Mouse (Mus musculus): Measurements from ENCODE around the gene Dpy19l3. TPM values are rescaled to one million over a fixed set of nuclear protein-coding genes. Genes with fewer than 3 reads are reported as not detected.

The Dpy19l3 gene
- polyA plus RNA-seq, 1 experiment from 2014 or later, result 57.5 TPM

DNA sequence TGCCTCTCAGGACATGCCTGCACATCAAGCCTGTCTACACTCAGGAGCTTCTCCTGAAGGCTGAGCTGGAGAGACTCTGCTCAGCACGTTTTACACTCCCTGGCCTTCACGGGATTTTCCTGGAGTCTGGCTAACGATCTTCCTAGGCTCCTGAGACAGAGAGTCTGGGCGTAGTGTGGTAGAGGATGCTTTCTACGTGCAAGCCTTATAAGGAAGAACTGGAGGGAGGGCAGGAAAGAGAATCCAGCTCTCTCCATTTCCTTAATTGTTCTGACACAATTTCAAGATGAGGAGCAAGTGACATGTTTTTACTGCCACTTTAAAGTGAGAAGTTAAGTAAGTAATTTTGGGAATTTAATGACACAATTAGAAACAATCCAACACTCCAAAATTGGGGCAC, 12.4 kb downstream of the Dpy19l3 start:
- DNase-seq (ENCODE audit: low spot score) (no peak), ATAC-seq (ENCODE audit: low FRiP score) (no peak)
- Histone ChIP-seq H3K27ac (no peak overlapping the region), H3K4me1 (replicated peaks; ENCODE audit: control insufficient read depth, insufficient read depth, low read length) (no peaks in the 10 kb centered on the region), H3K36me3 (replicated peaks; ENCODE audit: control insufficient read depth, insufficient read depth) (peaks cover 47% of the 10 kb centered on the region), H3K9me3 (ENCODE audit: control insufficient read depth, low read length) (no peaks in the 10 kb centered on the region), H3K9ac (no peak overlapping the region), H3K4me3 (replicated peaks; ENCODE audit: low read length) (no peak overlapping the region), H3K4me2 (replicated peaks) (no peak overlapping the region), H3K27me3 (ENCODE audit: control insufficient read depth, insufficient read depth, low read length) (no peaks in the 10 kb centered on the region)
- 76% methylated on average over 5 of the region's 5 CpGs for WGBS

DNA sequence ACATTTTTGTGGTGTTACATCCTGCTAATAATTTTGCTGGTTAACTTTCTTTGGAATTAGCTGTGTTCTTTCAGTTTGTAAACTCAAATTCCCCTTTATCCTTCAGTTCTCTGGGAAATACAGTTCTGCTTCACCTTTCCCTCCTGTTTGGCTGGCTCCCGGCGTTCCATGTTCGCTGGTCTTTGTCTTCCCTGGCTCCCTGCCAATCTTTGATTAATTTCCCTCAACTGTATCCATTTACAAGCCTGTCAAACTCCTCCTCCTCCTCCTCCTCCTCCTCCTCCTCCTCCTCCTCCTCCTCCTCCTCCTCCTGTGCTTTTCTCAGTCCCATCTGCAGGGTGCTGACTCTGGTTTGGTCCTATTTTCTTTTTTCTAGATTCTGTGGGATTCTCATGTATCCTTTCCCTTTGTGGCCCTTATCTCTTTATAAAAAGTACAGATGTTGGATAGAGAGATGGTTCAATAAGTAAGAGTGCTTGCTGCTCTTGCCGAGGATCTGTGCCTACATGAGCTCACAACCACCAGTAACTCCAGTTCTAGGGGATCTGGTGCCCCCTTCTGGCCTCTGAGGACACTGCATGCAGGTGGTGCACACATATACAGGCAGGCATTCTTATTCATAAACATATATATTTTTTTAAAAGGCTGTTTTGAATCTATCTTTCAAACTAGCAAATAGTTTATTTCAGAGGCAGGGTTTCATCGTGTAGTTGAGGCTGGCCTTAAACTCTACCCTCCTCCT, 13.6 kb downstream of the Dpy19l3 start:
- no peak overlapping the region for H3K4me3 ChIP-seq (replicated peaks; ENCODE audit: low read length)
- 45% methylated on average over 5 of the region's 5 CpGs for WGBS
- DNase-seq (ENCODE audit: low spot score) (peak; percentile 63), ATAC-seq (ENCODE audit: low FRiP score) (no peak)
- H3K4me2 ChIP-seq (replicated peaks), result no peak overlapping the region
- no peaks in the 10 kb centered on the region for H3K4me1 ChIP-seq (replicated peaks; ENCODE audit: control insufficient read depth, insufficient read depth, low read length)
- peaks cover 35% of the 10 kb centered on the region for H3K36me3 ChIP-seq (replicated peaks; ENCODE audit: control insufficient read depth, insufficient read depth)
- H3K27ac ChIP-seq, result no peak overlapping the region
- no peaks in the 10 kb centered on the region for H3K9me3 ChIP-seq (ENCODE audit: control insufficient read depth, low read length)
- H3K9ac ChIP-seq, result no peak overlapping the region
- no peaks in the 10 kb centered on the region for H3K27me3 ChIP-seq (ENCODE audit: control insufficient read depth, insufficient read depth, low read length)

DNA sequence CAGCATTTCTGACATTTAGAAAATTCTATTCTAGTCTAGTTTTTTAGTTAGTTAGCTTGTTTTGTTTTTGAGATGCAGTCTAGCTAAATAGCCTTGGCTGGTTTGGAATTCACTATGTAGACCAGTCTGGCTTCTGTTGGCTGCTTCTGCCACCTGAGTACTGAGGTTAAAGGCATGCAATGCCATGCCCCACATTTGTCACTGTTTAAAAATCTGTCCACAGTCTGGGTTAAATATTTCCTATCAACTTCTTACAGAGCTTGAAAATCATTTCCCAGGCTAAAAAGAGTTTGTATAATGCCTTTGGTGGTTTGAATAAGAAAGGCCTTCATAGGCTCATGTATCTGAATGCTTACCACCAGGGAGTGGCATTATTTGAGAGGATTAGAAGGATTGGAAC, 15.4 kb downstream of the Dpy19l3 start:
- Histone ChIP-seq H3K27ac (no peak overlapping the region), H3K9me3 (ENCODE audit: control insufficient read depth, low read length) (no peaks in the 10 kb centered on the region), H3K4me3 (replicated peaks; ENCODE audit: low read length) (no peak overlapping the region), H3K36me3 (replicated peaks; ENCODE audit: control insufficient read depth, insufficient read depth) (peaks cover 29% of the 10 kb centered on the region), H3K27me3 (ENCODE audit: control insufficient read depth, insufficient read depth, low read length) (no peaks in the 10 kb centered on the region), H3K9ac (no peak overlapping the region), H3K4me2 (replicated peaks) (no peak overlapping the region), H3K4me1 (replicated peaks; ENCODE audit: control insufficient read depth, insufficient read depth, low read length) (peaks cover 6% of the 10 kb centered on the region; the same call in 1 of the 2 replicates)
- DNase-seq (ENCODE audit: low spot score) (no peak), ATAC-seq (ENCODE audit: low FRiP score) (no peak)

DNA sequence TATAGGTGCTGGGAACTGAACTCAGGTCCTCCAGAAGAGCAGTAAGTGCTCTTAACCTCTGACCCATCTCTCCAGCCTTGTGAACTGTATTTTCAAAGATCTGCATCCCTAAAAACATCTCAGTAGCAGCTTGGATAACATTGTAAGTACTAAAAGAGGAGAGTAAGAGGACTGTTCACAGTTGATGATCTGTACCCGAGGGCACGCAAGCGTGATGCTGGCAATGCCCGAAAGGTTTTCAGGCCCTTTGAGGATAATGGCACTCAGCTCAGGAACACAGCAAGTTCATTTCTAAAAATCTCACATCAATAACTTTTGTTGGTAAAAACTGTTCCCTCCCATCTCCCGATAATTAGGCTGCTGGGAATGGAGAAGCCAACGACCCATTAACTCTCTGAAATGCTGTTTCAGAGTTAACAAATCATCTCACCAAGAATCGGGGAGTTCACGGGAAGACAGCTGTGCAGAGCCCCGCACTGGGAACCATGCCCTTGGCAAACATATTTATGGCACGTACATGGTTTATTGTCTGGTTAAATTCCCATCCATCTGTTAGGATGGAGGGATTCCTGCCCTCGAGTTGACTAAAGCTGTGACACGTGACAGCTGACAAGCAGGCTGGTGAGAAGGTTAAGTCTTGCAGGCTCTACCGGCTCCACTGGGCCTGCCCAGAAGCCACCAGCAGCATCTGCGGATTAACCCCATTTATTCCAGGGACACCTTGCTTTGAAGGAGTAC, 20.8 kb downstream of the Dpy19l3 start:
- peak; percentile 53; the same call in 1 of the 2 replicates for ATAC-seq (ENCODE audit: low FRiP score)
- Histone ChIP-seq H3K9ac (no peak overlapping the region), H3K27ac (peak overlapping the region; percentile 79), H3K4me2 (replicated peaks) (no peak overlapping the region), H3K36me3 (replicated peaks; ENCODE audit: control insufficient read depth, insufficient read depth) (peaks cover 15% of the 10 kb centered on the region), H3K9me3 (ENCODE audit: control insufficient read depth, low read length) (no peaks in the 10 kb centered on the region), H3K4me1 (replicated peaks; ENCODE audit: control insufficient read depth, insufficient read depth, low read length) (peaks cover 13% of the 10 kb centered on the region; the same call in 1 of the 2 replicates), H3K4me3 (replicated peaks; ENCODE audit: low read length) (no peak overlapping the region), H3K27me3 (ENCODE audit: control insufficient read depth, insufficient read depth, low read length) (no peaks in the 10 kb centered on the region)
- peak; percentile 41 for DNase-seq (ENCODE audit: low spot score)
- 52% methylated on average over 14 of the region's 14 CpGs for WGBS

DNA sequence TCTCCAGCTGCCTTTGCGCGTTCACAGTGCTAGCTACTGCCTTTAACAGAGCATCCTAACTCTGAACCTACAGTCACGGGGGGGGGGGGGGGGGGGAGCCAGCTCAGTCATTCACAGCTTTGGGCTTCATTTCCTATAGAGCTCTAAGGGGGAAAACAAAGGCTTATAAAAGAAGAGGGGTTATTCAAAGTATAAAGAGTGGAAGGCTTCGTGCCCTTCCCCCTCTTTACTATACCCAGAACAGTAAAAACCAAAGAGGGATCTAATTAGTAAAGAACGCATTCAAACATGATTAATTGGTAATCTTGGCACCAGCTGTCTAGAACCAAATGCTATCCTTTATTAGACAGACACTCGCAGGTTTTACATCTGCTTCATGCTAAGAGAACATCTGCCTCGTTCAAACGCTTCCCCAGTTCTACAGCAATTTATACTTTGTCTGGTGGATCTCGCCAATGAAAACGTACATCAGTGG, 21.6 kb downstream of the Dpy19l3 start:
- WGBS, result 52% methylated on average over 10 of the region's 10 CpGs
- ATAC-seq (ENCODE audit: low FRiP score) (peak; percentile 51; the same call in 1 of the 2 replicates), DNase-seq (ENCODE audit: low spot score) (peak; percentile 48)
- H3K36me3 ChIP-seq (replicated peaks; ENCODE audit: control insufficient read depth, insufficient read depth), result peaks cover 21% of the 10 kb centered on the region
- H3K27me3 ChIP-seq (ENCODE audit: control insufficient read depth, insufficient read depth, low read length), result no peaks in the 10 kb centered on the region
- no peaks in the 10 kb centered on the region for H3K9me3 ChIP-seq (ENCODE audit: control insufficient read depth, low read length)
- H3K27ac ChIP-seq, result peak overlapping the region; percentile 79; the same call in 1 of the 2 replicates
- H3K4me3 ChIP-seq (replicated peaks; ENCODE audit: low read length), result no peak overlapping the region
- H3K4me2 ChIP-seq (replicated peaks), result no peak overlapping the region
- no peak overlapping the region for H3K9ac ChIP-seq
- H3K4me1 ChIP-seq (replicated peaks; ENCODE audit: control insufficient read depth, insufficient read depth, low read length), result peaks cover 13% of the 10 kb centered on the region; the same call in 1 of the 2 replicates

DNA sequence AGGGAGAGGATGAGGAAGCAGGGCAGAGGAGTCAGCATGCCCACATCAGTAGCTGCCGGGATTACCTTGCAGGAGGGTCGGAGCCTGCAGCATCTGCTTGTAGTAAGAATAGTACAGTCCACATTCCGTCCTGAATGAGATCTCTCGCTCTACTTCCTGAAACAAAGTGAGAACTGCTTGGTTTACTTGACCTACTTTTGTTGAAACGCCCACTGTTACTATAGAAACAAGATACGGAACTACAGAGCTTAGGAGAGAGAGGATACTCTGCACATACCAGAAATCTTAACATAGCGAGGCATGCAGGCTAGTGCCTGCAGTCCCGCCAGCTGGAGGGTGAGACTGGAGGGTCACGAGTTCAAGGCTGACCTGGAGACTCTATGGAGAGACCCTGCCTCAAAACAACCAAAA, 24.6 kb downstream of the Dpy19l3 start:
- H3K4me1 ChIP-seq (replicated peaks; ENCODE audit: control insufficient read depth, insufficient read depth, low read length), result peaks cover 13% of the 10 kb centered on the region; the same call in 1 of the 2 replicates
- no peaks in the 10 kb centered on the region for H3K27me3 ChIP-seq (ENCODE audit: control insufficient read depth, insufficient read depth, low read length)
- no peaks in the 10 kb centered on the region for H3K9me3 ChIP-seq (ENCODE audit: control insufficient read depth, low read length)
- WGBS, result 90% methylated on average over 9 of the region's 9 CpGs
- no peak overlapping the region for H3K27ac ChIP-seq
- no peak overlapping the region for H3K4me3 ChIP-seq (replicated peaks; ENCODE audit: low read length)
- no peak overlapping the region for H3K9ac ChIP-seq
- peaks cover 33% of the 10 kb centered on the region for H3K36me3 ChIP-seq (replicated peaks; ENCODE audit: control insufficient read depth, insufficient read depth)
- DNase-seq (ENCODE audit: low spot score) (no peak), ATAC-seq (ENCODE audit: low FRiP score) (no peak)
- no peak overlapping the region for H3K4me2 ChIP-seq (replicated peaks)

DNA sequence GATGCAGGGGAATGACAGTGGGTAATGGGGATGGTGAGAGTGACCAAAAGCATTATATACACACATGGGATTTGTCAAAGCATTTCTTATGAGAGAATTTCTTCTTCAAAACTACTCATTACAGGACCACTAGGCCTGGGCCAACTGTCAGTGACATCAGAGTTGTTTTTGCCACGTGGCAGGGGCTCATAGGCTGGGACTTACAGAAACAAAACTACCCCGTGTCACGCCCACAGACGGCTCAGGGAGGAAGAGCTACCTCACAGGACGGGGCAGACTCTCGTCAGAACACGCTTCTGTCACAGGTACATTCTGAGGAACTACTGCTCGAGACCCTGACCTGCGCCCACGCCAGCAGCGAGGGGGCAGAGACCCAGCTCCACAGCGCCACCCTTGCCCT, 25.9 kb downstream of the Dpy19l3 start:
- H3K4me2 ChIP-seq (replicated peaks), result no peak overlapping the region
- 0 out of 2 replicates have a peak, but pooled peaks cover 7% of the 10 kb centered on the region for H3K4me1 ChIP-seq (replicated peaks; ENCODE audit: control insufficient read depth, insufficient read depth, low read length)
- no peaks in the 10 kb centered on the region for H3K9me3 ChIP-seq (ENCODE audit: control insufficient read depth, low read length)
- H3K27ac ChIP-seq, result no peak overlapping the region
- no peak overlapping the region for H3K9ac ChIP-seq
- 97% methylated on average over 12 of the region's 12 CpGs for WGBS
- H3K36me3 ChIP-seq (replicated peaks; ENCODE audit: control insufficient read depth, insufficient read depth), result peaks cover 30% of the 10 kb centered on the region
- DNase-seq (ENCODE audit: low spot score) (no peak), ATAC-seq (ENCODE audit: low FRiP score) (no peak)
- H3K27me3 ChIP-seq (ENCODE audit: control insufficient read depth, insufficient read depth, low read length), result no peaks in the 10 kb centered on the region
- H3K4me3 ChIP-seq (replicated peaks; ENCODE audit: low read length), result no peak overlapping the region

DNA sequence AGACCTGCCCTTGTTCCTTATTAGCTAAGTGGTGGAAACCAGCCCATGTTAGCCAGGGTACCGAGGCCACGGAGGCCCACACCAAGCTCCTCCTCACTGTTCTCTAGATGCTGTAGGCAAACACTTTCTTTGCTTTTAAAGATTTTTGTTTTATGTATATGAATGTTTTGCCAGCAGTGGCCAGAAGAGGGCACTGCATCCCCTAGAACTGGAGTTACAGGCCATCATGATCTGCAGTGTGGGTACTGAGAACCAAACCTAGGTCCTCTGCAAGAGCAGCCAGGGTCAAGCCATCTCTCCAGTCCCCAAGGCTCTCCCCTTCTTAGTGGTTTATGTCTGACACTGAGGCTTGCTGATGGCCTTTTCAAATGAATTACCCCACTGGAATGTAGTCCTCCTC, 31.2 kb downstream of the Dpy19l3 start:
- H3K4me1 ChIP-seq (replicated peaks; ENCODE audit: control insufficient read depth, insufficient read depth, low read length), result no peaks in the 10 kb centered on the region
- no peak overlapping the region for H3K4me3 ChIP-seq (replicated peaks; ENCODE audit: low read length)
- no peak overlapping the region for H3K9ac ChIP-seq
- H3K36me3 ChIP-seq (replicated peaks; ENCODE audit: control insufficient read depth, insufficient read depth), result peaks cover 60% of the 10 kb centered on the region
- H3K27ac ChIP-seq, result no peak overlapping the region
- no peak overlapping the region for H3K4me2 ChIP-seq (replicated peaks)
- ATAC-seq (ENCODE audit: low FRiP score) (no peak), DNase-seq (ENCODE audit: low spot score) (no peak)
- 88% methylated on average over 2 of the region's 2 CpGs for WGBS
- no peaks in the 10 kb centered on the region for H3K27me3 ChIP-seq (ENCODE audit: control insufficient read depth, insufficient read depth, low read length)
- no peaks in the 10 kb centered on the region for H3K9me3 ChIP-seq (ENCODE audit: control insufficient read depth, low read length)

DNA sequence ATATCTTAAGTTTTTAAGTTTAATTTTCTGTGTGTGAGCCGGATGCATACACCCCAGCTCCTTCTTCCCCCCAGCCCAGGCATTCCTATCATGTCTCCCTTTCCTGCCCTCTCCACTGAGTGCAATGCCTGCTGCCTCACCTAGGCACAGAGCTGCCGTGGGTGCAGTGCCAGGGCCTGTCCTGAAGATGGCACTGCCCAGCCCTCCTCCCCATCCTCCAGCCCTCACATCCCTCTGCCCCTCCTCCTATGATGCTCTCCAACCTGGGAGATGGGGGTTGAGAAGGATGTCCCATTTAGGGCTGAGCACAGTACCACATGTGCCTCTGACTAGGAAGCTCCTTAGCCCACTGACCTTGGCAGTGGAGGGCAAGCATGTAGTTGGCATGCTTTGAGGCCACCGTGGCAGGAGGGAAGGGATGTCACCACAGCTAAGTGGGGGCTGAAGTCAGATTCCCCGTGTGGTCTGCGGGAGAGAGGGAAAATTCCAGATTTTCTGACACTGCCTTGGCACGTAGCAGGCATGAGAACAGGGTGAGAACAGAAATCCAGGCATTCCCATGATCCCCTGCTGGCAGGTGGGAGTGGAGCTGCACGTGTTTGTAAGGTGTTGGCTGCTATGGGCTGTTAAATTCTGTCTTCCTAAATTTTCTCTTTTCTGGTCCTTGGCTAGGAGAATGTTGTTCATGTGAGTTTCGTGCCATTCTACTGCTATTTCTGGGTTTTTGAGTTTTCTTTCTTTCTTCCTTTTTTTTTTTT, 35.7 kb downstream of the Dpy19l3 start:
- WGBS, result 88% methylated on average over 8 of the region's 8 CpGs
- DNase-seq (ENCODE audit: low spot score), result no peak
- Histone ChIP-seq H3K4me3 (replicated peaks; ENCODE audit: low read length) (no peak overlapping the region), H3K9me3 (ENCODE audit: control insufficient read depth, low read length) (no peaks in the 10 kb centered on the region), H3K36me3 (replicated peaks; ENCODE audit: control insufficient read depth, insufficient read depth) (peaks cover 68% of the 10 kb centered on the region), H3K9ac (no peak overlapping the region), H3K4me2 (replicated peaks) (no peak overlapping the region), H3K27me3 (ENCODE audit: control insufficient read depth, insufficient read depth, low read length) (no peaks in the 10 kb centered on the region), H3K27ac (no peak overlapping the region), H3K4me1 (replicated peaks; ENCODE audit: control insufficient read depth, insufficient read depth, low read length) (no peaks in the 10 kb centered on the region)
- no peak for ATAC-seq (ENCODE audit: low FRiP score)
